Mouse (Mus musculus) ovary, postnatal 14 days (tissue): ENCODE data around the gene Prph.
"Not testable (repeated sequence)": the region's sequence is repeated elsewhere in the genome, so short reads cannot be mapped to it uniquely, and the experiment has no call there.

Source experiments
- DNase-seq: peaks from one replicate; pipeline ENCODE4 v3.0.0; 2022; ENCODE audit warnings: low spot score

Gene Prph

GRCm38 (mm10) chr15:99033498-99034270 lies 21.3 kb upstream of the Prph start:
- DNase-seq = no peak

DNA sequence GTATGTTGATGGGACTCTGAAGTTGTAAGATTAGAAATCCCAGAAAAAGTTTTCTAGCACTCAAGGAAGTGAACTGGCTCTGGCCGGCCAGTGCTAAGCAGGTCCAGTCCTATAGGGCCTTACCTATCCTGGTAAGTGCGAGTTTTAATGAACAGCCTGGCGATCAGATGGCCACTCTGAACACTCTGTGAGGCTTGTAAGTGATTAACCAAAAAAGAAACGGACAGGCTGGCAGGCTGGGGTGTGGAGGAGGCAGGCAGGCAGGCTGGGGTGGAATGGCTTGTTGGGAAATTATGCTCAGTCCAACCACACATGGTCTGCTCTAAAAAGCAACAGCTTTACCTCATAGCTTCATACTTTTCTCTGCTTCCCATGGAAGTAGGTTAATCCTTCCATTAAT lies 19.5 kb upstream of the Prph start:
- no peak for DNase-seq

- no peak for DNase-seq
Observed at GRCm38 (mm10) chr15:99036249-99036905, 18.6 kb upstream of the Prph start.

DNA sequence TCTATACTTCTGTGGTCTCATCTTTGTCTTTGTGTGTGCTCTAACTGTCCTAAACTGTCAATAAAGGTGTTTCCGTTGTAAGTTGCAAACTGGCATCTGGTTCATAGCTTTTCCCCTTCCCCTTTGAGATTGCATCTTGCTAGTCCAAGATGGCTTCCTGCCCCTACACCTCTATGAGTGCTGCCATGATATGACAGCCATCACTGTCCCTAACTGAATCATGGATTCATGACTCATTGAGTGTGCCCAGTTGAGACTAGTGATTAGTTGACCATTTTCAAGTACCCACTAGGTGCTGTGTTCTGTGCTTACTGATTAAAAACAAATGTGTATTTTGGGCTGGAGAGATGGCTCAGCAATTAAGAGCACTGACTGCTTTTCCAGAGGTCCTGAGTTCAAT lies 16.9 kb upstream of the Prph start:
- DNase-seq = no peak

GRCm38 (mm10) chr15:99038797-99039196 lies 16.2 kb upstream of the Prph start:
- no peak for DNase-seq

GRCm38 (mm10) chr15:99039306-99039705 lies 15.7 kb upstream of the Prph start:
- DNase-seq = no peak

- DNase-seq = no peak
Observed at GRCm38 (mm10) chr15:99039996-99040919, 14.7 kb upstream of the Prph start.

- DNase-seq = no peak
Observed at GRCm38 (mm10) chr15:99040920-99041856, 13.8 kb upstream of the Prph start.

DNA sequence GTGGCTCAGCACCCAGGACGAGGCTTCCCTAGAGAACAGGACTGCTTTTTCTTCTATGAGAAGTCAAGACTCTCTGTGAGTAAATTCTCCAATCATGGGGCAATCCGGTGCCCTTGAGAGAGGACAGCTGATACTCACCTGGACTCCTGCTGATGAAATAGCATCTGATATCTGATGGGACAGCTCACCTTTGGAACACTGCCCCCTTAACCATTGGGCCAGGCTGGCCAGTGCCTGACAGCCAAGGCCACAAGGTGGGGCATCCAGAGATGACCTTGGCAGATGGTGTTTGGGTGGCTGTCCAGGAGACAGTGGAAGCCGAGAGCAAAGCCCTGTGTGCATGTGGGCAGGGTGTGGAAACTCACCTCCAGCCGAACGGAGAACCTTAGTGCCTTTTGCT lies 12.6 kb upstream of the Prph start:
- DNase-seq = no peak

DNA sequence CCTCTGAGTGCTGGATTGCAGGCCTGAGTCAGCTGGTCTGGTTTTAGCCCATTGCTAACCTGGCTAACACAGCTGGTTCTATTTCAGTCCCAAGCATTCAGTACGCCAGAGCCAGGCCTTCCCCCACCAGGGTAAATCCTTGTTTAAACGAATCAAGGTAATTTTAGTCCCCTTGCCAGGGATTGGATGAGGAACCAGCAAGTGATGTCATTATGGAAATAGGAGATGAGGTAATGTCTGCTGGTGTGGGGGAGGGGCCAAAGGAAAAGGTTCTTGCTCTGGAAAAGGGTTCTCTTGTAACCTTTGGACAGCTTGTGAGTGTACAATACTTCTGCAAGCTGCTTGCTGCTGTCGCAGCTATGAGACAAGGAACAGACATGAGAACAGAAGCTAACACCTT lies 10.1 kb upstream of the Prph start:
- no peak for DNase-seq

DNA sequence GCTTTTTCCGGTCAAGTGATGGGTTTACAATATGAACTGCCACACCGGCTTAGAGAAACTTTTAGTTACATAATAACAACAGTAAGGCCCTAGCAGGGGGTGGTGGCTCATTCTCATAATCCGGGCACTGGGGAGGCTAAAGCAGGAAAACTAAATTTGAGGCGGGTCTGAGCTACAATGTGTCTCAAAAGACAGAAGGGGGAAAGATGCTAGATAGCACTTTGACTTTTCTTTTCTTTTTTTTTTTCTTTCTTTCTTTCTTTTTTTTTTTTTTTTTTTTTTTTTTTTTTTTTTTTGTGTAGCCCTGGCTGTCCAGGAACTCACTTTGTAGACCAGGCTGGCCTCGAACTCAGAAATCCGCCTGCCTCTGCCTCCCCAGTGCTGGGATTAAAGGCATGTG lies 9.2 kb upstream of the Prph start:
- DNase-seq = not testable (repeated sequence)

GRCm38 (mm10) chr15:99049473-99050253 lies 5.3 kb upstream of the Prph start:
- no peak for DNase-seq

DNA sequence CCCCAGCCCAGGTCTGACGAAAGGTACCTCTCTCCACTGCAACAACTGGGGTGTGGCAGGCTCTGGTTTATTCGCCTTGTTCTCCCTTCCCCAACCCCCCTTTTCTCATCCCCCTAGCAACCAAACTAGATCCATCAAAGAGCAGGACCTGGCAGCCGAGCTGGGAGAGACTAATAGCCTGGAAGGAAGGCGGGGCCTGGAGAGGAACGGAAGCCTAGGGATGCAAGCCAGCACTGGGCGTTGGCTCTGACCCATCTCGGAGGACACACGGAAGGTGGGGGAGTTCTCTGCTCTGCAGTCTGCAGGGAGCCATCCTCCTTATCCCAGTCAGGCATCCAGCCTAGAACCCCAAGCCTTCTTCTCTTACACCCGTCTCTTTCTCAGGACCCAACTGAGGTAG lies 1.6 kb upstream of the Prph start:
- no peak for DNase-seq

- no peak for DNase-seq
Observed at GRCm38 (mm10) chr15:99055511-99055961, 562 bp downstream of the Prph start.

DNA sequence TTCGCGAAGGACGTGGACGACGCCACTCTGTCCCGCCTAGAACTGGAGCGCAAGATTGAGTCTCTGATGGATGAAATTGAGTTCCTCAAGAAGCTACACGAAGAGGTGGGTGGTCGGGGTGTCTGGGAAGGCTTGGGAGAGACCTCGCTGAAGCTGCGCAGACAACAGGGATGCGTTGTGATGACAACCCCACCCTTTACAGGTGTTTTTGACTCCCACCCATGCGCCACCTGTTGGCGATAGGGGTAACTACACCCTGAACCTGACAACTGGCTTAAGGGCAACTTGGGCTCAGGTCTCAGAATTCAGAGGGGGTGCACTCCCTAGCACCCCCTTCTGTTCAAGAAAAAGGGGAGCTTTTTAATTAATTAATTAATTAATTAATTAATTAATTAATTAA lies 1.4 kb downstream of the Prph start:
- DNase-seq = no peak

GRCm38 (mm10) chr15:99065557-99066165 lies 10.7 kb downstream of the Prph start:
- DNase-seq = no peak

DNA sequence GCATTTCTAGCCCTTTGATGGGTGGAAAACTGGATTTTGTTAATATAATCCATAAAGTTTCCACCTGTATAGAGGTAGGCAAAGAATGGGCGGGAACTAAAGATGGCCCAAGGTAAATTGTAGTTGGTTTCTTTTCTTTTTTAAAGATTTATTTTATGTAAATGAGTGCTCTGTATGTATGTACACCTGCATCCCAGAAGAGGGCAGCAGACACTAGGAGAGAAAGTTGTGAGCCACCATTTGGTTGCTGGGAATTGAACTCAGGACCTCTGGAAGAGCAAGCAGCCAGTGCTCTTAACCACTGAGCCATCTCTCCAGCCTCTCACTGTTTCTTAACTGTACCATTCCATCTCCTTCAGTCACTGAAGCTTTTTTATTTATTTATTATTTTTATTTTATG lies 17.0 kb downstream of the Prph start:
- no peak for DNase-seq

DNA sequence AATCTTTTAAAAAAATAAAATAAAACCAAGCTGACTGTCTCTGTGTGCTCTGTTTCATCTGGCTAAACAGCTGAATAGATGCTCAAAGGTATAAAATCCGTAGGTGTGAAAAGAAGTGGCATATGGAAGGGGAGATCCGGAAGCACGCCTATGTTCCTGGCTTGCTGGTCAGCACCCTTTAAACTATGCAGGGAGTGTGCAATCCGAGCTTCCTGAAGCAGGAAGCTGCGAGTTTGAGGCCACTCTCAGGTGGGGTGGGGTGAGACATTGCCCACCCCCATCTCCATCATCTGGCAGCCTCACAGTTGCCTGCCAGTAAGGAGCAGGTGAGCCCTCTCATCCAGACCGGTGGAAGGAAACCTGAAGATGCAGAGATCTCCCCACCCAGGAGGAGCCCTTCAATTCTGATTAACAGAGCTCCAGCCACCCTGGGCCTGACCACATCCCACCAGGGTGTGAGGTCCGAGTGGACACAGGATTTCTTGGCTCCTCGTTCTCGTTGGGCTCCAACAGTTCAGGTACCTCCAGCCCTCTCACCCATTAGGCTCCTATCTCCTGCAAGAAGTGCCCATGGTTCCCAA lies 19.1 kb downstream of the Prph start, which contains the start of gene Troap:
TSS of gene Troap (plus strand) at position 557 of the 581 bp plus-strand sequence.
- DNase-seq = no peak

GRCm38 (mm10) chr15:99074600-99075333 lies 19.8 kb downstream of the Prph start:
- DNase-seq = peak; percentile 94
